Mouse (Mus musculus) embryonic facial prominence, embryonic 10.5 days (tissue): ENCODE measurements around the gene Inpp5e. TPM values are rescaled to one million over a fixed set of nuclear protein-coding genes. Genes with fewer than 3 reads are reported as not detected.

Experiments
- DNase-seq: peaks from one replicate; pipeline ENCODE4 v3.0.0-alpha.2; 2017; ENCODE audit warnings: low spot score
- H3K27ac ChIP-seq: fragments of 300-500 bp; sonication (generic); replicated peaks from 2 replicates; pipeline ENCODE4 v1.5.1; 2016; ENCODE audit warnings: mild to moderate bottlenecking
- H3K27me3 ChIP-seq: fragments of 300-500 bp; sonication (generic); replicated peaks from 2 replicates; pipeline ENCODE4 v1.6.1; 2016; ENCODE audit warnings: low read depth, mild to moderate bottlenecking; ENCODE audit not compliant: poor library complexity, severe bottlenecking
- H3K36me3 ChIP-seq: fragments of 300-500 bp; sonication (generic); replicated peaks from 2 replicates; pipeline ENCODE4 v1.6.1; 2016; ENCODE audit warnings: mild to moderate bottlenecking, moderate library complexity
- H3K4me1 ChIP-seq: fragments of 300-500 bp; sonication (generic); 2 replicates; pipeline ENCODE4 v1.6.1; 2016
- H3K4me3 ChIP-seq: fragments of 300-500 bp; sonication (generic); 2 replicates; pipeline ENCODE4 v1.5.1; 2016; ENCODE audit warnings: mild to moderate bottlenecking, moderate library complexity
- H3K9me3 ChIP-seq: fragments of 300-500 bp; sonication (generic); 2 replicates; pipeline ENCODE4 v1.6.1; 2016; ENCODE audit warnings: mild to moderate bottlenecking
- WGBS: fragments of 180-500 bp; shearing (Covaris S2); methylation state at CpG from one replicate; pipeline ENCODE4 v1.1.7; 2016; 5-methylcytosine and 5-hydroxymethylcytosine counted together
- polyA plus RNA-seq: library from polyadenylated mRNA; unstranded; fragments of >200 nt; fragmentation: Nextera tagmentation; extraction: Ambion mirVana; gene quantifications from 2 replicates; pipeline ENCODE4 v1.2.1, GENCODE M21; 2016

Gene Inpp5e
- polyA plus RNA-seq, 1 experiment from 2014 or later, result 28.6 TPM

DNA sequence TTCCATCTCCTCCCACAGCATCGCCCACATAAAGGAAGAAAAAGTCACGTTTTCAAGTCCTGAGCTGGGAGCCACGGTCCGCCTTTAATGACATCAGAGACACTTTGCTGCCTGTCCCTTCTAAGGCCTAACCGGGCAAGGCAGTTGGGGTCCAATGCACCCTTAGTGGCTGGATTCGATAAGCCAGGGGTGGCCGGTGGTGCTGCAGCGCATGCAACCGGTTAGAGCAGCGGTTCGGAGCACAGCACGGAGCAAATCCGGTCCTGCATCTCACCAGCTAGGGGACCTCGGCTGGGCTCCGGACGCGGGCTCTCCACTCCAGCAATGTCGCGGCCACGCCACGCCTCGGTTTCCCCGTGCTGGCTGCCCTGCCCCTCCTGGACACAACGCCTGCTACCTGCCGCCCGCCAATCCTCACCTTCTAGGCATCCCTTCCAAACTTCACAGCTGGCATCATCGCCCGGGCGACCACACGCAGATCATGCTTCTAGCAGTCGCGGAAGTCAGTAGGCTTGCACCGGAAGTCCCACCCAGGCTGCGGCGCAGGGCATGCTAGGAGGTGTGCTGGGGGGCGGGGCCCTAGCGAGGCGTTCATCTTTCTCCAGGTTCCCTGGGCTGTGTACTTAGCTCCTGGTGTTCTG lies 28.8 kb downstream of the Inpp5e start, which contains the start of gene Snapc4:
TSS of gene Snapc4 (minus strand) at position 523 of the 641 bp plus-strand sequence.
- peak within 1 kb of the TSS; percentile 82 for H3K27ac ChIP-seq
- peak; percentile 92 for DNase-seq
- H3K27me3 ChIP-seq, result no peaks in the 10 kb centered on the region
- WGBS, result under 1% methylated on average over 38 of the region's 38 CpGs
- H3K36me3 ChIP-seq, result peaks cover 75% of the 10 kb centered on the region
- H3K4me3 ChIP-seq, result peak within 1 kb of the TSS; percentile 87
- no peaks in the 10 kb centered on the region for H3K9me3 ChIP-seq
- peaks cover 10% of the 10 kb centered on the region for H3K4me1 ChIP-seq

DNA sequence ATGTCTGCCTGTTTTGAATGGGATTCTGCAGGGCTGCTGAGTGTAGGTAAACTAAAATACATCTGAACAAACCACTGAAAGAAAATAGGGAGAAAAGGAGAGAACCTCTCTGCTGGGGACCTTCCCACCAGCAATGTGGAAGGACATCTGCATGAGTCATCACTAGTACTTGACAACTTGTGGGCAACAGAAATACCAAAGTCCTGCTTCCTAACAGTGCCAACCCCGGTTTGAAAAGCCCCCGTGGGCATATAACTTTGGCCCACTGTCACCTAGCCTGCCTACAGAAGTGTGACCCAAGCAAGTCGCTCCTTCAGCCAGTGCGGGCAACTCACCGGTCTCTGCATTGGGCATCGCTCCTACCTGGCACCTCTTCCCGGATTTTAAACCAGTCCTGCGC lies 36.6 kb downstream of the Inpp5e start:
- no peak overlapping the region for H3K27ac ChIP-seq
- H3K4me3 ChIP-seq, result no peak overlapping the region
- H3K9me3 ChIP-seq, result no peaks in the 10 kb centered on the region
- H3K36me3 ChIP-seq, result peaks cover 100% of the 10 kb centered on the region
- 94% methylated on average over 8 of the region's 8 CpGs for WGBS
- no peak for DNase-seq
- no peaks in the 10 kb centered on the region for H3K27me3 ChIP-seq
- no peaks in the 10 kb centered on the region for H3K4me1 ChIP-seq

DNA sequence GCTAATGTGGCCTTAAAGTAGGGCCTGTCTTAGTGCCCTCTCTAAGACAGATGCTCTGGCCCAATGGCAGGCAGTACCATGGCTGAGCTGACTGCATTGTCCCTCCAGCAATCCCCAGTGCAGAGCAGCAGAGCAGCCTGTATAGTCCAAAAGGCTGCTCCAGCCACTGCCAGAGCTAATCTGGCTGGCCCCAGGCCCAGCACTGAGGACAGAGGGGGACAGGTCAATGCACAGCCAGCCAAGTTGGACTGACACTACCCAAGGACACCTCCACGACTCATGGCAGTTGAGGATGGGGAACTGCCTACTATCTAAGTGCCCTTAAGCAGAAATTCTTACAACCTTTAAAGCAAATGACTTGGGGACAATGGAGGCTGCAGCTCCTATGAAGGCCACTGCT lies 40.4 kb downstream of the Inpp5e start:
- Histone ChIP-seq H3K27ac (no peak overlapping the region), H3K4me1 (no peaks in the 10 kb centered on the region), H3K36me3 (peaks cover 100% of the 10 kb centered on the region), H3K9me3 (no peaks in the 10 kb centered on the region), H3K27me3 (no peaks in the 10 kb centered on the region), H3K4me3 (no peak overlapping the region)
- 82% methylated on average over 1 of the region's 1 CpGs for WGBS
- DNase-seq, result no peak

DNA sequence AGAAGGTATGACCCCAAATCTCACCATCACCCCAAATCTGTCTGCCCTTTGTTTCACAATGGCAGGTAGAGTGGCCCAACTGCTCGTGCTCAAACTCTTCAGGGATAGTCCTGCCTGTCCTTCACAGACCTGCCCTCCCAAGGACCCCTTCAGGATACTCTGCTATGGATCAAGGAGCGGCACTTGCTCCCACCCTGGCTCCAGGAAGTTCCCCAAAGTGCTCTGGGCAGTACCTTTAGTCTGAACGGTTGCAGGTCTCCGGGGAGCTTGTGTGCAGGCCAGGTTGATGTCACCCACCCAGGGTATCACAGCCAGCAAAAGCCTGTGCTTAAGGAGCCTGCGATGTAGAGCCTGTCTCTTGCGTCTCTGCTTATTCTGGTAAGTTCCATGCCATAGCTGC lies 41.1 kb downstream of the Inpp5e start:
- no peaks in the 10 kb centered on the region for H3K4me1 ChIP-seq
- no peak overlapping the region for H3K4me3 ChIP-seq
- 93% methylated on average over 6 of the region's 6 CpGs for WGBS
- no peaks in the 10 kb centered on the region for H3K9me3 ChIP-seq
- peaks cover 100% of the 10 kb centered on the region for H3K36me3 ChIP-seq
- no peak for DNase-seq
- H3K27me3 ChIP-seq, result no peaks in the 10 kb centered on the region
- no peak overlapping the region for H3K27ac ChIP-seq

DNA sequence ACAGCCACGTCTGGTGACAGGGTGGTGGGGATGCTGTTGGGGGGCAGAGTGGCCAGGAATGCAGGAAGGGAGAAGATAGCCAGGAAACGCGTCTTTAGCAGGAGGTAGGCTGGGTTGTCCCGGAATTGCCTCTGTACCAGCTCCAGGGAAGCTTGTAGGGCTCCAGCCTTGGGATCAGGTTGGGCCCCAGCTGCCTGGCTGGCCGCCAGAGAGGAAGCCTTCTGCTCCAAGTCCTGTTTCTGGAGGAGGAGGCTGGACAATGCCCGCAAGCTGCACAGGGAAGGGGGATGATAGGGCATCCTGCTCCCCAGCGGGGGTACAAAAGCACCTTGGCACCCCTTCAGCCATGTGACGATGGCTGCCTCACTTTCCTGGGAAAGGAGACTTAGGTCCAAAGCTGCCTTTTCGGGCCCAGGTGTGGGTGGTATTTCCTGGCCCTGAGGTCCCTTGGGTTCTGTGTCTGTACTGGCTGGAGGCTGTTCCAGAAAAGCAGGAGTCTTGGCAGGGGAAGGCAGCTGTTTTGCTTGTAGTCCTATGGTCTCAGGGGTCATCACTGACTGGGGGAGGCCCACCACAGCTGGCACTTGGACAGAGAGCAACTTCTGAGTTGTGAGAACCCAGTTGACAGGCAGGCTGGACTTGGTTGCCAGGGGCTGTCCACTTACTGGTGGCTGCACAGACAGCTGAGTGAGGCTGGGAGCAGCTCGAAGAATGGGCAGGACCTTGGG lies 44.1 kb downstream of the Inpp5e start:
- no peaks in the 10 kb centered on the region for H3K4me1 ChIP-seq
- peaks cover 81% of the 10 kb centered on the region for H3K36me3 ChIP-seq
- no peaks in the 10 kb centered on the region for H3K9me3 ChIP-seq
- no peak overlapping the region for H3K27ac ChIP-seq
- no peaks in the 10 kb centered on the region for H3K27me3 ChIP-seq
- H3K4me3 ChIP-seq, result no peak overlapping the region
- 90% methylated on average over 10 of the region's 10 CpGs for WGBS
- no peak for DNase-seq

DNA sequence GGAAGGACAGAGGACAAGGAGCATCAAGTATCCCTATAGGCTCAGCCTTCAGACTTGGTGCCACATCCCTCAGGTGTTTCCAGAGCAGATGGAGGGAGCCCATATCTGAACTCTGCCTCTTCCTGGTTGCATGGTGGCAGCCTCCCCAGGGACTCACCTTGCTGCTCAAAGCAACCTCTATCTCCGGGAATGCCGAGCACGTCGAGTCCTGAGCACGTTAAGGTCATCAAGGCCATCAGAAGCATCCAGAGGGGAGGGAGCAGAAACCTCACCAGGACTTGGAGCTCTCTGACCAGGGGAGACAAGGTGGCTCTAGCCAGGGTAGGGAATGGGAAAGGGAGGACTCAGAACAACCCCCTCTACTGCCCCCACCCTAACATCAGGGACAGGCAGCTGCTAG lies 45.5 kb downstream of the Inpp5e start:
- DNase-seq, result no peak
- 83% methylated on average over 5 of the region's 5 CpGs for WGBS
- Histone ChIP-seq H3K4me1 (no peaks in the 10 kb centered on the region), H3K36me3 (peaks cover 67% of the 10 kb centered on the region), H3K27ac (no peak overlapping the region), H3K27me3 (no peaks in the 10 kb centered on the region), H3K4me3 (no peak overlapping the region), H3K9me3 (no peaks in the 10 kb centered on the region)

DNA sequence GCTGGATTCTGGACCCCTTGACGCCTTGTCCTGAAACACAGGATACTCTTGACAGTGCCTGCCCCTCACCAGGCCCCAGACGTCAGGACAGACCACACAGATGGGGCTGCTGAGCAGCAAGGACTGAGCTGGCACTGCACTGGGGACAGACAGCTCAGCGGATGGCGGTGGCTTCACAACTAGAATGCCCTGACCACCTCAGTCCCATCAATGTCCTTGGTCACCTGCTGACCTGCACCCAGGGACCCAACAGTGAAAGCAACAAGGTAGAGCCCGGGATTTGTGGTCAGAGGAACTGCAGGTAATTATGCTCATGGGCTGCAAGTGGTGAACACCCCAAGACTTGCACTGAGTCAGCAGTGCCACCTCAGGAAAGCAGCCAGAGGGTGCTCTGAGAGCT lies 46.0 kb downstream of the Inpp5e start:
- no peaks in the 10 kb centered on the region for H3K9me3 ChIP-seq
- WGBS, result 83% methylated on average over 5 of the region's 5 CpGs
- H3K4me1 ChIP-seq, result no peaks in the 10 kb centered on the region
- peaks cover 62% of the 10 kb centered on the region for H3K36me3 ChIP-seq
- H3K27me3 ChIP-seq, result no peaks in the 10 kb centered on the region
- no peak overlapping the region for H3K4me3 ChIP-seq
- DNase-seq, result no peak
- H3K27ac ChIP-seq, result no peak overlapping the region

DNA sequence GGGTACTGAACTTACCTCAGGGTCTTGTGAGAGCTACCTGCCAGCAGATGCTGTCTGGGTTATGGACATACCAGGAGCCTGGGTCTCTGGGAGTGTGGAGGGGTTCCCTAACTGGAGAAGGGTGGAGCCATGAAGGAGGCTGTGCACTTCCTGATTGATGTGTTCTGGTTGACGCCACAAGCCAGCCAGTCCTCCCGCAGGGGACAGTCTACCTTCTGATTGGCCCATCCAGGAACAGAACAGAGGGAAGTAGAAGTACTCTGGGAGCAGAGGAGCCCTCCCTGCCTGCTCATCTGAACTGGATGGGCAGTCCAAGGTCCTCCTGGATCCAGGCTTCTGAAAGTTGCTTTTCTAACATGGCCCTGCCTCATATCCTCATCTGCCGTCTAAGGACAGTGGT lies 48.2 kb downstream of the Inpp5e start, which contains the start of gene Card9:
TSS of gene Card9 (minus strand) at position 147 of the 400 bp plus-strand sequence.
- Histone ChIP-seq H3K4me1 (peaks cover 11% of the 10 kb centered on the region), H3K4me3 (no peak within 1 kb of the TSS), H3K27me3 (no peaks in the 10 kb centered on the region), H3K9me3 (no peaks in the 10 kb centered on the region), H3K36me3 (peaks cover 40% of the 10 kb centered on the region), H3K27ac (no peak within 1 kb of the TSS)
- DNase-seq, result no peak
- WGBS, result 56% methylated on average over 3 of the region's 3 CpGs

DNA sequence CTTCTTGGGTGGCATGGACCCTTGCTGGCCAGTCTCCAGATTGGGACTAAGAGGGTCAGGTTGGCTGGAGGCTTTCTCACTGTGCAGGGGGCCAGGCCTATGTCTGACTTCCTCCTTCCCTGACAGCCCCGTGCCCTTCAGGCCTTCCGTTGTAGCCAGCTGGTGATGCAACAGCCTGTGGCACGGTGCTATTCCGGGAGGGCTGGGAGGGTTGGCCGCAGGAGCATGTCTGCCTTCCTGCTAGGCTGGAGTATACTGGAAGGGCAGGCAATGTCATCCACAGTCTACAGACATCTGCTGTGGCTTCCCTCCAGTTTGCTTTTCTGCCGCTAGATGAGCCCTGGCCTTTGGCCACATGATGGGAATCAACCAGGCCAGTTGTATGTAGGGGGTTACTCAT lies 49.0 kb downstream of the Inpp5e start:
- H3K4me3 ChIP-seq, result no peak overlapping the region
- peaks cover 11% of the 10 kb centered on the region for H3K4me1 ChIP-seq
- 89% methylated on average over 6 of the region's 6 CpGs for WGBS
- peaks cover 32% of the 10 kb centered on the region for H3K36me3 ChIP-seq
- no peak overlapping the region for H3K27ac ChIP-seq
- no peak for DNase-seq
- no peaks in the 10 kb centered on the region for H3K27me3 ChIP-seq
- H3K9me3 ChIP-seq, result no peaks in the 10 kb centered on the region

DNA sequence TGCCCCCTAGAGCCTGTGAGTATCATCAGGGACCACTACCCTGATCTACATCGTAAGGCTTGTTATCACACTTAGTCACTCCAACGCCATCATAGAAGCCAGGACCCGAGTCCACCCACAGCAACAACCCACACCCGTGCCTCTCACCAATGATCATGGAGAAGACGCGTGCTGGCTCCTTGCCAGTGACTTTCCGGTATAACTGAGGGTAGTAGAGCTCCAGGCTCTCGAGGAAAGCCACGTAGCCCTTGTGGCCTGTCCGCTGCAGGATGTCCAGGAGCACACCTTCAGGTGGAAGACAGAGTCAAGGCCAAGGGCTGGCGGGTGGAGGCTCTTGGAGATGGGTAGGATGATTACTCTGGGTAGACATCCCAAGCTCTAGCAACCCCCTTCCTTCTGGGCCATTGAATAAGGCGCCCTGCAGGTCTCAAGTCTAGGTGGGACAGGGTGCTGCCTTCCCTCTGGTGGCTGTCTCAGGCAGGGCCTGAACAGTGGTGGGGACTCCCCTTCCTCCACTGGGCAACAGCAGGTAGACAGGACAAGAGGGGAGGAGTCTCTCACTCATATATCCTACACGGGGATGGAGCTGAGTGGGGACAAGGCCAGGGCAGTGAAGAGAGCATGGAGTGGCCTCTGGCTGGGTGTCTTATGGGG lies 50.2 kb downstream of the Inpp5e start:
- WGBS, result 89% methylated on average over 13 of the region's 13 CpGs
- H3K9me3 ChIP-seq, result no peaks in the 10 kb centered on the region
- H3K4me1 ChIP-seq, result peaks cover 11% of the 10 kb centered on the region
- H3K27me3 ChIP-seq, result no peaks in the 10 kb centered on the region
- peaks cover 20% of the 10 kb centered on the region for H3K36me3 ChIP-seq
- H3K27ac ChIP-seq, result no peak overlapping the region
- DNase-seq, result no peak
- H3K4me3 ChIP-seq, result no peak overlapping the region

DNA sequence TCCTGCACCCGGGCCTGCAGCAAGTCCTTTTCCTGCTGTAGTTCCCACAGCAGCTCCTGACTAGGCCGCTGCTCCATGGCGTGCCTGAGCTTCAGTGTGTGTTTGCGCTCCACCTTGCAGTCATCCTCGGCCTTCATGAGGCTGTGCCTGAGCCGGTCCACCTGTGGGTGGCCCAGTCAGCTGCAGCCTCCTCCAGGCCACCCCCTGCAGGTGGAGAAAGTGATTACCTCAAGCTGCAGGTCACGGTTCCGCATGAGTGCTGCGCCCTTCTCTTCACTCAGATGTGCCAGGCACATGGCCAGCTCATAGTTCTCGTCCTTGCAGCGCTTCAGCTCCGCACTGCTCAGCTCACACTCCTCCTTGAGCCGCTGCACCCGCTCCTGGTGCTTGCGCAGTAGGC lies 51.5 kb downstream of the Inpp5e start:
- 49% methylated on average over 15 of the region's 15 CpGs for WGBS
- H3K36me3 ChIP-seq, result peaks cover 7% of the 10 kb centered on the region
- no peak overlapping the region for H3K4me3 ChIP-seq
- H3K27ac ChIP-seq, result no peak overlapping the region; the same call in 1 of the 2 replicates
- DNase-seq, result peak; percentile 17
- no peaks in the 10 kb centered on the region for H3K9me3 ChIP-seq
- no peaks in the 10 kb centered on the region; the same call in 1 of the 2 replicates for H3K27me3 ChIP-seq
- H3K4me1 ChIP-seq, result peaks cover 23% of the 10 kb centered on the region

DNA sequence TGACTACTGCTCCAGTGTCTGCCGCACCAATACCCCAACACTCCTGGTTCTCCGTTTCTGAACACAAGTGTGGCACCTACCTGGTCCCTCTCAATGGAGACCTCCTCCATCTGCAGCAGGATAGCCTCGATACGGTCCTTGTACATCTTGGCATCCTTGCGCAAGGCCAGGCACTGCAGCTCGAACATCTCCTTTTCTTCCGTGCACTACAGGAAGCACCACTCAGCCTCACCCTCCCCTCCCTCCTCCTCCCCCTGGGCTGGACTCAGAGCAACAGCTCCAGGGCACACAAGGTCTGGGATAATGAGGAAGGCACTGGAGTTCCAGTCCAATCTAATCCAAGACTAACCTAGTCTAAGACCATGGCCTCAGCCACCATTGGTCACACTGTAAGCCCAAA lies 52.3 kb downstream of the Inpp5e start:
- H3K9me3 ChIP-seq, result no peaks in the 10 kb centered on the region
- WGBS, result 74% methylated on average over 7 of the region's 7 CpGs
- DNase-seq, result no peak
- H3K4me3 ChIP-seq, result no peak overlapping the region
- no peak overlapping the region for H3K27ac ChIP-seq
- H3K36me3 ChIP-seq, result peaks cover 4% of the 10 kb centered on the region; the same call in 1 of the 2 replicates
- peaks cover 26% of the 10 kb centered on the region for H3K4me1 ChIP-seq
- H3K27me3 ChIP-seq, result no peaks in the 10 kb centered on the region; the same call in 1 of the 2 replicates
